Mouse (Mus musculus) bone marrow macrophage, adult 2 months (primary cell): Measurements from ENCODE around the gene Sstr2. TPM values are rescaled to one million over a fixed set of nuclear protein-coding genes. Genes with fewer than 3 reads are reported as not detected.

Source experiments
- H3K27ac ChIP-seq: 2 replicates; pipeline ENCODE4 v1.5.1; 2012; ENCODE audit warnings: low read depth, low read length; ENCODE audit not compliant: insufficient read depth
- H3K4me1 ChIP-seq: 2 replicates; pipeline ENCODE4 v1.6.1; 2012; ENCODE audit warnings: low read length; ENCODE audit not compliant: control insufficient read depth, insufficient read depth
- H3K4me3 ChIP-seq: 2 replicates; pipeline ENCODE4 v1.5.1; 2012; ENCODE audit warnings: mild to moderate bottlenecking, low read length, moderate library complexity; ENCODE audit not compliant: insufficient read depth
- CTCF ChIP-seq: IDR thresholded peaks from 2 replicates; pipeline ENCODE4 v1.5.1; 2012; ENCODE audit warnings: low read depth, mild to moderate bottlenecking, low read length, moderate library complexity
- POLR2A ChIP-seq: IDR thresholded peaks from 2 replicates; pipeline ENCODE4 v1.6.1; 2012; ENCODE audit warnings: mild to moderate bottlenecking, low read depth, low read length, borderline replicate concordance
- polyA plus RNA-seq: library from polyadenylated mRNA; stranded (reverse); fragments of >200 nt; gene quantifications from 2 replicates; pipeline ENCODE4 v1.2.4, GENCODE M21; 2012; ENCODE audit not compliant: missing spikeins, insufficient read depth, insufficient read length

Gene Sstr2
- polyA plus RNA-seq, 1 experiment = not detected

GRCm38 (mm10) chr11:113664279-113664678 lies 45.1 kb downstream of the Sstr2 start:
- H3K27ac ChIP-seq = no peak overlapping the region
- no peak for TF ChIP-seq CTCF
- TF ChIP-seq POLR2A = no peak
- H3K4me3 ChIP-seq = no peak overlapping the region
- peaks cover 16% of the 10 kb centered on the region for H3K4me1 ChIP-seq

GRCm38 (mm10) chr11:113666205-113666604 lies 47.1 kb downstream of the Sstr2 start:
- H3K4me1 ChIP-seq = peaks cover 18% of the 10 kb centered on the region
- H3K27ac ChIP-seq = no peak overlapping the region
- no peak overlapping the region for H3K4me3 ChIP-seq
- TF ChIP-seq CTCF (no peak), POLR2A (no peak)

GRCm38 (mm10) chr11:113666648-113667047 lies 47.5 kb downstream of the Sstr2 start:
- TF ChIP-seq POLR2A (no peak), CTCF (no peak)
- no peak overlapping the region for H3K27ac ChIP-seq
- H3K4me1 ChIP-seq = peaks cover 18% of the 10 kb centered on the region
- no peak overlapping the region for H3K4me3 ChIP-seq

- no peak overlapping the region for H3K27ac ChIP-seq
- H3K4me3 ChIP-seq = no peak overlapping the region
- peaks cover 18% of the 10 kb centered on the region for H3K4me1 ChIP-seq
- TF ChIP-seq POLR2A (no peak), CTCF (no peak)
These were observed 48.0 kb downstream of the Sstr2 start for GRCm38 (mm10) chr11:113667122-113667521.

GRCm38 (mm10) chr11:113667704-113668103 lies 48.6 kb downstream of the Sstr2 start:
- no peak overlapping the region for H3K27ac ChIP-seq
- H3K4me3 ChIP-seq = no peak overlapping the region
- TF ChIP-seq POLR2A = no peak
- TF ChIP-seq CTCF = no peak
- H3K4me1 ChIP-seq = peaks cover 18% of the 10 kb centered on the region

- TF ChIP-seq POLR2A (no peak), CTCF (no peak)
- Histone ChIP-seq H3K4me3 (no peak overlapping the region), H3K4me1 (peaks cover 18% of the 10 kb centered on the region), H3K27ac (no peak overlapping the region)
These were observed 49.7 kb downstream of the Sstr2 start for GRCm38 (mm10) chr11:113668857-113669256.

GRCm38 (mm10) chr11:113669711-113670110 lies 50.6 kb downstream of the Sstr2 start:
- H3K27ac ChIP-seq = no peak overlapping the region
- TF ChIP-seq POLR2A (no peak), CTCF (no peak)

GRCm38 (mm10) chr11:113673614-113674013 lies 54.5 kb downstream of the Sstr2 start:
- Histone ChIP-seq H3K4me3 (no peak overlapping the region), H3K4me1 (peaks cover 20% of the 10 kb centered on the region), H3K27ac (no peak overlapping the region)
- TF ChIP-seq POLR2A = no peak
- no peak for TF ChIP-seq CTCF

More at GRCm38 (mm10) chr11:113669711-113670110, 50.6 kb downstream of the Sstr2 start:
- H3K4me1 ChIP-seq = peaks cover 12% of the 10 kb centered on the region
- H3K4me3 ChIP-seq = no peak overlapping the region

- no peak overlapping the region for H3K4me3 ChIP-seq
- peaks cover 17% of the 10 kb centered on the region for H3K4me1 ChIP-seq
- no peak overlapping the region for H3K27ac ChIP-seq
- TF ChIP-seq CTCF (no peak), POLR2A (no peak)
These were observed 55.5 kb downstream of the Sstr2 start for GRCm38 (mm10) chr11:113674595-113674994.

Other genes with a start within 250 kb of the Sstr2 start
- gene Cog1, start 29.8 kb downstream of the Sstr2 start, polyA plus RNA-seq = 40.6 and 49.9 TPM in 2 replicates
- 17.7 and 24.3 TPM in 2 replicates for gene Slc39a11, start 30.7 kb downstream of the Sstr2 start, polyA plus RNA-seq
- gene Fam104a, start 64.8 kb downstream of the Sstr2 start, polyA plus RNA-seq = 24.3 and 24.7 TPM in 2 replicates
- gene D11Wsu47e, start 65.1 kb downstream of the Sstr2 start, polyA plus RNA-seq = 8.2 and 11.4 TPM in 2 replicates
- not detected in 2 replicates for gene Cpsf4l, start 90.7 kb downstream of the Sstr2 start, polyA plus RNA-seq
- gene Cdc42ep4, start 132.5 kb downstream of the Sstr2 start, polyA plus RNA-seq = 18.3 and 20.9 TPM in 2 replicates